Mouse (Mus musculus) 3T3-L1 (cell line): ENCODE data around the gene Abhd4.
"Not testable (repeated sequence)": the region's sequence is repeated elsewhere in the genome, so short reads cannot be mapped to it uniquely, and the experiment has no call there.

Source experiments
- DNase-seq: peaks from one replicate; pipeline ENCODE4 v3.0.0-alpha.2; 2015; ENCODE audit warnings: low read depth, low spot score

Abhd4 gene

GRCm38 (mm10) chr14:54222289-54222727 is 31.7 kb upstream of the Abhd4 start:
- DNase-seq, result peak; percentile 95

DNA sequence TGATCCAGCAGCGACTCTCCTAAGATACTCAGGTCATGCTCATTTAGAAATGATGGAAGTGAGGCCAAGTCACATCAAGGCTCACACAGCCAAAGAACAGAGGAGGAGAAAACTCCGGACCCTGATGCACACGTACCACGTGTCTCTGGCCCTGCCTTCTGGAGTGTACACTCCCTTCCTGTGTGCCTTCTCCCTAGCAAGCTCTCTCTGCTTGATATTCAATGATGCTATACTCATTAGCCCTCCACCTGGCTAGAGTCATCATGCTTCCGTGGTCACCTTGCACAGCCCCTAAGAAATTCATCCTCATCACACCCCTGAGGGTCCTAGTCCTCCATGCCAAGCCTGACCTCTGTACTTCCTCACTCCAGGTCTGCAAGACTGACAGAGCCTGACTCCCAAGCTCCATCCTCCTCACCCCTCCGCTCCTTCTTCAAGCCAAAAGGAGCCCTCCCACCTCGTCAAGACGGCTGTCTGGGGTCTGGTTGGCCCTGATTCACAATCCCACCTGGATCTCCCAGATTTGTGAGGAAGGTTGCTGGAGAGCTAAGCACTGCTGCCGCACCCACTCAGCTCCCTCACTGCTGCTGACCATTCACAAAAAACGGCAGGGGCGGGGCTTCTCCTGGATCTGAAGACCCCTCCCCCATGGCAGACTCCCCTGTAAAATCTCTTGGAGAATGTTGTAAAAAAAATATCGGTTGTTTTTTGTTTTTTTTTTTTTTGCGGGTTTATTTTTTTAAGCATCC is 30.5 kb upstream of the Abhd4 start:
- DNase-seq, result no peak

DNA sequence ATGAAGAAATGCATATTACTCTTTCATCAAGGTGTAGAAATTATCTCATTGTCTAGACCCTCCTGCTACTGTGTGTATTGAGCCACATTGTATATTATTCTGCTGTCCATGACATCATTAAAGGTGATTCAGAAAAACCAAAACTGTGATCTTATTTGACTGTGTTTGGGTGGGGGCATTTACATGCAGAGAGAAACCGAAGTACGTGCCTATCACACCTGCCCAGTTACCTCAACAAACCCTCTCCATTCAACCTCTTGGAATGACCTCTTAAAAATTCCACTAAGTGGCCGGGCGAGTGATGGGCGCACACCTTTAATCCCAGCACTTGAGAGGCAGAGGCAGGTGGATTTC is 29.9 kb upstream of the Abhd4 start:
- no peak for DNase-seq

GRCm38 (mm10) chr14:54224484-54225467 is 29.2 kb upstream of the Abhd4 start:
- no peak for DNase-seq

- no peak for DNase-seq
Measured at GRCm38 (mm10) chr14:54225725-54226124, 28.3 kb upstream of the Abhd4 start.

- DNase-seq, result peak; percentile 27
Measured at GRCm38 (mm10) chr14:54226911-54227811, 26.8 kb upstream of the Abhd4 start.

- DNase-seq, result peak; percentile 80
Measured at GRCm38 (mm10) chr14:54227911-54228451, 26.0 kb upstream of the Abhd4 start.

DNA sequence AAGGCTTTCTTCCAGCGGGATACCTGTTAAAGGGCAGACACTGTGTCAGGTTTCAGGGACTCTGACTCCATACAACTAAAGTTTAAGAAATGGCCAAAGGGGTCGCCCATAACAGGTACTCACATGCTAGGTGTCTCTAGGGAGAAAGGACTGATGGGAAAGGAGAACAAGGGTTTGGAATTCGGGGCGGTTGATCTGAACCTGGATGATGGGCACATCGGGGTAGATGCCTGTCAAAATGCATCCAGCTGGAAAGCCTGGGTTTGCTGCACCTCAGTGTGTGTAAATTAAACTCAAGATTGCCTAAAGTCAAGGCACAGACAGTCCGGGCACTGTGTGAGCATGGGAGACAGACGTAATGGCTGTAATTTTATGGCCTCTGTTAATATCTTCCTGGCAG is 25.5 kb upstream of the Abhd4 start:
- no peak for DNase-seq

- DNase-seq, result no peak
Measured at GRCm38 (mm10) chr14:54228933-54229713, 24.9 kb upstream of the Abhd4 start.

GRCm38 (mm10) chr14:54229849-54230248 is 24.1 kb upstream of the Abhd4 start:
- not testable (repeated sequence) for DNase-seq

GRCm38 (mm10) chr14:54230638-54231150 is 23.3 kb upstream of the Abhd4 start:
- DNase-seq, result no peak

GRCm38 (mm10) chr14:54231176-54231956 is 22.6 kb upstream of the Abhd4 start:
- no peak for DNase-seq

DNA sequence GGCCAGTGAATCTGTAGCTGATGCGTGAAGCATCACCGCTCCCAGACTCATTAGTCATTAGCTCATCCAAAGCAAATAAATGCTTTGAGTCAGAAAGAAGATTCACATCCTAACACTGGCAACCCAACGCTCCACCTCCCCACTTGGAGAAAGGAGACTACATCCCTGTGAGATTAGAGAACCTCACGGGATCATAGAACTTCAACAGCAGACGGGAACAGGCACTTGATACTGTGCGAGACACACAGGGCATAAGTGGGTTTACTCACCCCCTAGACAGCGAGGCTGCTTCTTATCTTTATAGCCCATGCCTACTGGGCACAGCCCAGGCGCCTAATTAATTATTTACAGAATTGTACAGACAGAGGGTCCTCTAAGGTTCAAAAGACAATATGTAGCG is 21.8 kb upstream of the Abhd4 start:
- no peak for DNase-seq

- DNase-seq, result no peak
Measured at GRCm38 (mm10) chr14:54232811-54233558, 21.0 kb upstream of the Abhd4 start.

- no peak for DNase-seq
Measured at GRCm38 (mm10) chr14:54233559-54234143, 20.3 kb upstream of the Abhd4 start.

DNA sequence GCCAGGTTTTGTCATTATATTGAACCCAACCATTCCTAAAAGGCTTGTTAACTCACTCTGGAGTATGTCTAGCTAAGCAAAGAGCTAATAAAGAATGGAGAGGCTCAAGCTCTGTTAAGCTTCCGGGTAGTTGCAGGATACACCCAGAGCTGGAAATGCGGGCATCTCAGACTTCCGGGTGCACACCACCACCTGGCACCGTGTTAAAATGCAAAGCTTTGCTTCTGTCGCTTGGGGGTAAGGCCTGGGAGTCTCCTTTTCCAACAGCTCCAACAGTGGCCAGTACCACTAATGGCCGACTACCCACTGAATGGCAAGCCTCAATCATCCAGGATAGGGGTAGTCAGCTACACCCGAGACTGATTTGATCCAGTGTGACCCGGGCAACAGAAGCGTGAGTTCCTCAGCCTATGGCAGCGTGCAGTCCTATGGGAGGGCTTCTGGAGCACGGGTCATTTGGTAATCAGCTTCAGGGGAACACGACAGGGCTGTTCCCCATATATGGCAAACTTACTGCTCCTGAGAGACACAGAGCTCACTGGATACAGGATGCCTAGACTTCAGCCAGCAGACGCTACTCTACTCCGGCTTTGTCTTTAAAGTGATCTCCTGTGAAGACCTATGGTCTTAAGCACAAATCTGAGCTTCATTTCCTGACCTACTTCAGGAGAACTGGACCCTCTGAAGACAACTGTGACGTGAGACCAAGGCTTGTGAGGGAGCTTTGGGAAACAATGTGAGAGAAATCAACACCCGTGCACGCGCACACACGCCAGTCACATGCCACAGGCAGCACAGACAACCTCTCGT is 19.6 kb upstream of the Abhd4 start:
- DNase-seq, result no peak

DNA sequence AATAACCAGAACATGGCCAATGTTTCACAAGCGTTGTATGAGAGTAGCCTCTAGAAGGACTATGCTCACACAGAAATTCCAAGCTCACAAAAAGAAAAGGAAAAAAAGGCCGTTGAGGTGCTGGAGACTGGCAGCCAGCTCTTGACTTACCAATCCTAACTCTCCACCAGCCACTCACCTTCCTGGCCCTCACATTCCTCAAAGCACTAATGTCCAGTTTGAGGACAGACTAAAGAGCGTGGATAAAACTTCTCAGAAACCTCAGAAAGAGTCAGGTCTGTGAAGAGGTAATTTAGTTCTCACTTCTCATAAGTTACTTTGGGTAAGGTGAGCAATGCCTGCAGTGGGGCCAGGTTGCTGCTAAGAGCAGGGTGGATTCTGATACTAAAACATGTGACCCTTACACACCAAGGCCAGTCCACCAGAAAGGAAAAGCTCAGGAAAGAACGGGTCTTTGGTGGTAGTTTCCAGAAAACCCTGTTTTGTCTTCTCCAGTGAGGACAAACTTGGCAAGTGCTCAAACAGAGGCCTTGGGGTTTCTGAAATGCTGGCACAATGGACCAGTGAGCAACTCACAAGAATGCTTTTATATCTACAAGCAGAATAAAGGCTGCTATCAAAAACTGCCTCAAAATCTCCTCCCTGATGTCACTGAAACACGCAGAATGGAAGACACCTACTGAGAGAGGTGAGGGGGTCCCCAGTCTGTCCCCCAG is 18.0 kb upstream of the Abhd4 start:
- DNase-seq, result no peak
